Mouse (Mus musculus): ENCODE results near the gene Sobp. TPM values are rescaled to one million over a fixed set of nuclear protein-coding genes. Genes with fewer than 3 reads are reported as not detected.

Gene Sobp
- polyA plus RNA-seq, 1 experiment from 2014 or later = 0.75 TPM

GRCm38 (mm10) chr10:43035579-43035978 lies 138.8 kb downstream of the Sobp start:
- Histone ChIP-seq H3K4me1 (replicated peaks; ENCODE audit: control insufficient read depth, insufficient read depth) (no peaks in the 10 kb centered on the region), H3K27me3 (ENCODE audit: control insufficient read depth, insufficient read depth, low read length) (no peaks in the 10 kb centered on the region), H3K9ac (ENCODE audit: low read length) (no peak overlapping the region), H3K4me3 (ENCODE audit: low read depth, low read length) (no peak overlapping the region), H3K9me3 (ENCODE audit: control insufficient read depth, low read length) (no peaks in the 10 kb centered on the region), H3K4me2 (replicated peaks; ENCODE audit: low read depth) (no peak overlapping the region), H3K36me3 (ENCODE audit: control insufficient read depth, insufficient read depth, low read length) (no peaks in the 10 kb centered on the region), H3K27ac (replicated peaks) (no peak overlapping the region)
- DNase-seq (ENCODE audit: low spot score) = no peak
- TF ChIP-seq CTCF (IDR thresholded peaks at IDR 0.05; ENCODE audit: low read depth) = no peak
- TF ChIP-seq EP300 (optimal IDR thresholded peaks at IDR 0.05) = no peak
- ATAC-seq (ENCODE audit: low FRiP score, low TSS enrichment) = no peak
- WGBS = 52% methylated on average over 8 of the region's 8 CpGs

GRCm38 (mm10) chr10:43034811-43035210 lies 139.5 kb downstream of the Sobp start:
- H3K4me1 ChIP-seq (replicated peaks; ENCODE audit: control insufficient read depth, insufficient read depth) = no peaks in the 10 kb centered on the region
- H3K4me2 ChIP-seq (replicated peaks; ENCODE audit: low read depth) = no peak overlapping the region
- H3K4me3 ChIP-seq (ENCODE audit: low read depth, low read length) = no peak overlapping the region
- no peak for TF ChIP-seq EP300 (optimal IDR thresholded peaks at IDR 0.05)
- no peak for TF ChIP-seq CTCF (IDR thresholded peaks at IDR 0.05; ENCODE audit: low read depth)
- no peaks in the 10 kb centered on the region for H3K9me3 ChIP-seq (ENCODE audit: control insufficient read depth, low read length)
- DNase-seq (ENCODE audit: low spot score) (no peak), ATAC-seq (ENCODE audit: low FRiP score, low TSS enrichment) (no peak)
- no peak overlapping the region for H3K9ac ChIP-seq (ENCODE audit: low read length)
- WGBS = 77% methylated on average over 4 of the region's 4 CpGs
- no peaks in the 10 kb centered on the region for H3K27me3 ChIP-seq (ENCODE audit: control insufficient read depth, insufficient read depth, low read length)
- no peak overlapping the region for H3K27ac ChIP-seq (replicated peaks)
- H3K36me3 ChIP-seq (ENCODE audit: control insufficient read depth, insufficient read depth, low read length) = no peaks in the 10 kb centered on the region

GRCm38 (mm10) chr10:43033481-43034248 lies 140.7 kb downstream of the Sobp start:
- TF ChIP-seq CTCF (IDR thresholded peaks at IDR 0.05; ENCODE audit: low read depth) (no peak), EP300 (optimal IDR thresholded peaks at IDR 0.05) (no peak)
- H3K4me3 ChIP-seq (ENCODE audit: low read depth, low read length) = no peak overlapping the region
- H3K4me1 ChIP-seq (replicated peaks; ENCODE audit: control insufficient read depth, insufficient read depth) = no peaks in the 10 kb centered on the region
- no peak overlapping the region for H3K9ac ChIP-seq (ENCODE audit: low read length)
- ATAC-seq (ENCODE audit: low FRiP score, low TSS enrichment) (no peak), DNase-seq (ENCODE audit: low spot score) (no peak)
- H3K27ac ChIP-seq (replicated peaks) = no peak overlapping the region
- 73% methylated on average over 15 of the region's 15 CpGs for WGBS
- H3K9me3 ChIP-seq (ENCODE audit: control insufficient read depth, low read length) = no peaks in the 10 kb centered on the region
- no peaks in the 10 kb centered on the region for H3K27me3 ChIP-seq (ENCODE audit: control insufficient read depth, insufficient read depth, low read length)
- H3K4me2 ChIP-seq (replicated peaks; ENCODE audit: low read depth) = no peak overlapping the region
- H3K36me3 ChIP-seq (ENCODE audit: control insufficient read depth, insufficient read depth, low read length) = no peaks in the 10 kb centered on the region

GRCm38 (mm10) chr10:43027006-43027405 lies 147.3 kb downstream of the Sobp start:
- Histone ChIP-seq H3K9ac (ENCODE audit: low read length) (no peak overlapping the region), H3K27ac (replicated peaks) (no peak overlapping the region), H3K36me3 (ENCODE audit: control insufficient read depth, insufficient read depth, low read length) (no peaks in the 10 kb centered on the region), H3K27me3 (ENCODE audit: control insufficient read depth, insufficient read depth, low read length) (peaks cover 3% of the 10 kb centered on the region; the same call in 1 of the 2 replicates), H3K4me3 (ENCODE audit: low read depth, low read length) (no peak overlapping the region), H3K4me1 (replicated peaks; ENCODE audit: control insufficient read depth, insufficient read depth) (no peaks in the 10 kb centered on the region), H3K9me3 (ENCODE audit: control insufficient read depth, low read length) (no peaks in the 10 kb centered on the region), H3K4me2 (replicated peaks; ENCODE audit: low read depth) (no peak overlapping the region)
- no peak for TF ChIP-seq EP300 (optimal IDR thresholded peaks at IDR 0.05)
- TF ChIP-seq CTCF (IDR thresholded peaks at IDR 0.05; ENCODE audit: low read depth) = no peak
- DNase-seq (ENCODE audit: low spot score) (no peak), ATAC-seq (ENCODE audit: low FRiP score, low TSS enrichment) (no peak)
- 52% methylated on average over 9 of the region's 9 CpGs for WGBS

- H3K9me3 ChIP-seq (ENCODE audit: control insufficient read depth, low read length) = no peaks in the 10 kb centered on the region
- H3K4me2 ChIP-seq (replicated peaks; ENCODE audit: low read depth) = no peak overlapping the region
- H3K4me3 ChIP-seq (ENCODE audit: low read depth, low read length) = no peak overlapping the region
- H3K27ac ChIP-seq (replicated peaks) = no peak overlapping the region
- H3K27me3 ChIP-seq (ENCODE audit: control insufficient read depth, insufficient read depth, low read length) = peaks cover 6% of the 10 kb centered on the region; the same call in 1 of the 2 replicates
- H3K4me1 ChIP-seq (replicated peaks; ENCODE audit: control insufficient read depth, insufficient read depth) = peaks cover 7% of the 10 kb centered on the region
- H3K36me3 ChIP-seq (ENCODE audit: control insufficient read depth, insufficient read depth, low read length) = no peaks in the 10 kb centered on the region
- no peak for ATAC-seq (ENCODE audit: low FRiP score, low TSS enrichment)
- no peak overlapping the region for H3K9ac ChIP-seq (ENCODE audit: low read length)
- no peak for DNase-seq (ENCODE audit: low spot score)
- 69% methylated on average over 10 of the region's 10 CpGs for WGBS
- TF ChIP-seq EP300 (optimal IDR thresholded peaks at IDR 0.05) (no peak), CTCF (IDR thresholded peaks at IDR 0.05; ENCODE audit: low read depth) (no peak)
These were observed 150.7 kb downstream of the Sobp start for GRCm38 (mm10) chr10:43023454-43024194.
